Mouse (Mus musculus) Patski (cell line): ENCODE results near the gene Polr3b. TPM values are rescaled to one million over a fixed set of nuclear protein-coding genes. Genes with fewer than 3 reads are reported as not detected.
A peak's percentile ranks its signal among the peaks of the same experiment; 100 is the strongest.

Source experiments
- ATAC-seq: fragments of 100-300 bp; one replicate; pipeline ENCODE4 v1.8.0; 2021
- CTCF ChIA-PET: fragments of 350-600 bp; sonication (Branson Sonifier 250); formaldehyde crosslinking; loops from one replicate; lab custom pipeline; 2022; ENCODE audit warnings: inconsistent platforms; lab: Charles Lee
- POLR2A ChIA-PET: fragments of 350-600 bp; sonication (Branson Sonifier 250); formaldehyde crosslinking; loops from one replicate; lab custom pipeline; 2022; ENCODE audit warnings: antibody characterized with exemption, inconsistent platforms; lab: Charles Lee
- DNase-seq: peaks from one replicate; pipeline ENCODE4 v3.0.0-alpha.2; 2011; ENCODE audit warnings: low read depth, low spot score
- H3K27me3 ChIP-seq: fragments of 371-371 bp; one replicate; pipeline ENCODE4 v1.5.1; 2021
- CTCF ChIP-seq: fragments of 100-300 bp; IDR thresholded peaks from one replicate; pipeline ENCODE4 v1.5.1; 2021
- in situ Hi-C: fragments of 300-500 bp; cut with MboI; formaldehyde crosslinking; loops from 3 replicates; pipeline ENCODE4 v1.11.1; 2018; ENCODE audit warnings: low pct_unique_long_range_greater_than_20kb, mixed read lengths
- polyA plus RNA-seq: library from polyadenylated mRNA; unstranded; gene quantifications from one replicate; pipeline ENCODE4 v1.2.3, GENCODE M21; 2021

Polr3b gene
- polyA plus RNA-seq = 14.3 TPM

DNA sequence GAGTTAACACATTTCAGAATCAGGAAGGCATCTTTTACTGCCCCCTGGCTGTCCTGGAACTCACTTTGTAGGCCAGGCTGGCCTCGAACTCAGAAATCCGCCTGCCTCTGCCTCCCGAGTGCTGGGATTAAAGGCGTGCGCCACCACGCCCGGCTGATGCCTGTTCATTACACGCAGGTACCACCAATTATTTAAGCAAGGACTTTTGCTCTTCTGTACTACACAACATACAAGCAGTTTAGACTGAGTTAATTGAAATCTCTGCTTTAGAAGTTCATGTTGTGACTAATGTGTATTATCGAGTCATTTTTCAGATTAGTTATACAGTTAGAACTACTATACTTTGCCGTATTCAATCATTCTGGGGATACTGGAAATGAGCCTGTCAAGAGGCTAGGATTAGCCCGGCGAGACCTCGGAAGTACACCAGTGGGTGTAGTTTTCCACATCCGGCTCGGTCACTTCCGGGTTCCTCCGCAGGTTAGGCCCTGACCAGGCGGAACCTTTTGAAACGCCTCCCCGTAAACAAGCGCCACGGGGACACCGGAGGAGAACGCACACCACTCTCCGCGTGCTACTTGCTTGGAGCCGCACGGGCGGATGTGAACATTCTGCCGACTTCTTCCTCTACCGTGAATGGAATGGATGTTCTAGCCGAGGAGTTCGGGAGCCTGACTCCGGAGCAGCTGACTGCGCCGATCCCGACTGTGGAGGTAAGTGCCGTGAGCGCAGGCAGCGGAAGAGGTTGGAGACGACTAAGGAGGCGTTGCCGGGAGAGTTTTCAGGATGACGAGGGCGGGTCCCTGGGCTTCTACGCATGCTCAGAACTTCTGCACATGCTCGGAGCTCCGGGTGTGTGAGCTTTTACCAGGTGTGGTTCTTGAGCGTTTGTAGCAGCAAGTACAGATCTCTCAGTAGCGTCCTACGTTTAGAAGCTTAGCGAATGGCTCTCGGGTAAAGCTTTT is at the start of gene Polr3b:
TSS of gene Polr3b (plus strand) at position 467 of the 965 bp plus-strand sequence.
- ChIA-PET POLR2A (interaction anchor here (0.6 to 1.0 kb wide), 3 partner anchors 45 to 105 kb away, joined by 3 read pairs; no protein-coding TSS in a partner anchor), CTCF (interaction anchor here (1.1 kb wide), 1 partner anchor 108 kb away, joined by 3 read pairs; no protein-coding TSS in a partner anchor)
- peak; percentile 44 for TF ChIP-seq CTCF
- in situ Hi-C loops = no loop called here
- no peaks in the 10 kb centered on the region for H3K27me3 ChIP-seq
- ATAC-seq (peak; percentile 88), DNase-seq (peak; percentile 88)

- TF ChIP-seq CTCF = no peak
- H3K27me3 ChIP-seq = no peaks in the 10 kb centered on the region
- POLR2A ChIA-PET = no interaction called here
- ATAC-seq (no peak), DNase-seq (no peak)
- CTCF ChIA-PET = interaction anchor here (1.5 to 1.9 kb wide), 3 partner anchors 29 to 59 kb away, joined by 3 to 6 read pairs (median 5); no protein-coding TSS in a partner anchor
- in situ Hi-C loops = loop anchor here (5.0 kb wide), 1 partner anchor 42 kb away; the partner anchor contains the start of gene Ckap4
Measured at GRCm38 (mm10) chr10:84573671-84574420, 48.2 kb upstream of the Polr3b start.

DNA sequence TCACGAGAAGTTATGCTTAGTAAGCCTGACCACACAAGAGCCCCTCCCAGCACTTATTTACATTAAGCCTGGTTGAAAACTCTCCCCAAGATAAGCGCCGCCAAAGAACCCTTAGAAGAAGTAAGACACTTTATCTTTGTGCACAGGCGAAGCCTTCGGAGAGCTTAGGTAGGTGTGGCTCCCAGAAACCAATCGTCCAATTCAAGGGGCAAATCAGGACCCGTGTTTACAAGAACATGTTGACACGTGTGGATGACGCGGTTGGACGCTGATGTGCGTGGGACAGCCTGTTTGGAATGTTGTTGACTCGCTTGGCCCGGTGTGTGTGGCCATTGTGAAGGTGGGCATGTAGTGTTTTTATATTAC is 46.1 kb upstream of the Polr3b start:
- H3K27me3 ChIP-seq = no peaks in the 10 kb centered on the region
- peak; percentile 40 for ATAC-seq
- ChIA-PET POLR2A (no interaction called here), CTCF (interaction anchor here (1.9 kb wide), 1 partner anchor 62 kb away, joined by 5 read pairs; no protein-coding TSS in a partner anchor)
- no peak for DNase-seq
- in situ Hi-C loops = no loop called here
- TF ChIP-seq CTCF = no peak

- TF ChIP-seq CTCF = no peak
- CTCF ChIA-PET = no interaction called here
- in situ Hi-C loops = no loop called here
Measured at GRCm38 (mm10) chr10:84576395-84577070, 45.6 kb upstream of the Polr3b start, which contains the start of gene Tcp11l2. Gene Tcp11l2, plus strand, starts transcription at chr10:84576626.

DNA sequence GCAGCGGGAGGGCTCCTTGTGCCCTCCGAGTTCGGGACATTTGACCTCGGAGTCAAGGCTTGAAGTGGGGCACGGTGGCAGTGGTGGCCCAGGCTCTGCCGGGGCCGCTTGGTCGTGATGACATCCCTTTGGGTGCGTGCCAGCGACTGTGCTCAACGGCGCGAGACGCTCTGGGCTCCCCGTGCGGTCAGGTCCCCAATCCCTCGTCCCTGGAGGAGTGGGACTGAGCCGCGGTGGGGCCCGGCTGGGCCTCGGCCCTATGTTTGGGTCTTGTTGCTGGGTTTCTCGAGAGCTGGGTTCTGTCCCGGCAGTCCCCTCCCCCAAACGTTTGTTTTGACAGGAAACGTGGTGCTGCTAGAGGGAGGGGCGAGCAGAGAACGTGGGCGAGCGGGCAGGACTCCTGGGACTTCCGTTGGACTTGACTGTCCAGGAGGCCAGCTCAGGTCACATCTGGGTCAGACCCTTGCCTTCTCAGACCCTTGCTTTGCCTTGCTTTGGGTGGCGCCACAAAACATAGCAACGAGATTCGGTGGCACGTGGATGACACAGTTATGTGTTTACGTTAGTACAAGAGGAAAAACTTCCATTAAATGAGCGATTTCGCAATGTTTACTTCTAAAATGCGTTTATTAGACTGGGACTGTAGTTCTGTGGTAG is 44.9 kb upstream of the Polr3b start:
- ChIA-PET POLR2A (interaction anchor here (0.7 to 0.8 kb wide), 2 partner anchors 43 to 46 kb away, joined by 3 read pairs; no protein-coding TSS in a partner anchor), CTCF (no interaction called here)
- H3K27me3 ChIP-seq = no peaks in the 10 kb centered on the region
- in situ Hi-C loops = no loop called here
- DNase-seq (peak; percentile 20), ATAC-seq (peak; percentile 60)
- TF ChIP-seq CTCF = no peak

More at GRCm38 (mm10) chr10:84576395-84577070, 45.6 kb upstream of the Polr3b start, which contains the start of gene Tcp11l2:
- ATAC-seq (peak; percentile 92), DNase-seq (peak; percentile 69)
- POLR2A ChIA-PET = interaction anchor here (0.7 kb wide), 1 partner anchor 46 kb away, joined by 3 read pairs; no protein-coding TSS in a partner anchor
- H3K27me3 ChIP-seq = no peaks in the 10 kb centered on the region

DNA sequence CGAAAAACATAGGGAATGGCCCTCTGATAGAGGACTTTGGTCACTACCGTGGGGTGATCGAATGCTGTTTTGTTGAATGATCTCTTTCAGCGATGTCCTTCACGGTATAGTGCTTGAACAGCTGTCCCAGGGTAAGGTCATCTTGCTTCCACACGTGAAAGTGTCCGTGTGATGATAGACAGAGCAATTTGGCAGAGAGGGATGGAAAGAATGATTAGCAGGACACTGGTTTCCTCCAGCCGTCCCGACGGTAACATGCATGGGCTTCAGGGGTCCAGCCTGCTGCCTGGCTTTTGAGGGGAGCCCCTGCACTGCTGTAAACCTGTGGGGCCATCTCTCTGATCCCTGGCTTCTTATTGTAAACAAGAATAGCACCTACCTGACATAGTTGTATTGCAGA is 43.4 kb upstream of the Polr3b start:
- in situ Hi-C loops = no loop called here
- ATAC-seq (no peak), DNase-seq (no peak)
- ChIA-PET POLR2A (no interaction called here), CTCF (no interaction called here)
- H3K27me3 ChIP-seq = no peaks in the 10 kb centered on the region
- no peak for TF ChIP-seq CTCF

DNA sequence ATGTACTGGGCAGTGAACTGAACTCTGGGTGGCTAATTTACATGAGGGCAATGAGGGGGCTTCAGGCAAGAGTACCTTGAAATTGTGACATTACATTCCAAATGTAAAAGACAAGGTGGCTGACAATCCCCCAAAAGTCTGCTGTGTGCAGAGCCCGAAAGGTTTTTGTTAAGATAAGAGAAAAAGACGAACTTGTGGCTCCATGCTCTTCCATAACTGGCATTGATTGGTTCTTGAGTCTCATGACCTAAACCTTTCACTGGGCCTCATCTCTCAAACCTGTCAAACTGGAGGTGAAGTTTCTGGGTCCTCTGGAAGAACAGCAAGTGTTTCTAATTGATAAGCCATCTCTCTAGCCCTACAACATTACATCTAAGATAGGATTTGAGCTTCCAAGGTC is 42.6 kb upstream of the Polr3b start:
- CTCF ChIA-PET = no interaction called here
- DNase-seq = no peak
- ATAC-seq = no peak
- in situ Hi-C loops = no loop called here
- POLR2A ChIA-PET = no interaction called here
- H3K27me3 ChIP-seq = no peaks in the 10 kb centered on the region
- TF ChIP-seq CTCF = no peak

GRCm38 (mm10) chr10:84581191-84581590 is 40.9 kb upstream of the Polr3b start:
- ATAC-seq (no peak), DNase-seq (no peak)
- in situ Hi-C loops = no loop called here
- TF ChIP-seq CTCF = no peak
- H3K27me3 ChIP-seq = no peaks in the 10 kb centered on the region
- CTCF ChIA-PET = no interaction called here
- POLR2A ChIA-PET = no interaction called here

DNA sequence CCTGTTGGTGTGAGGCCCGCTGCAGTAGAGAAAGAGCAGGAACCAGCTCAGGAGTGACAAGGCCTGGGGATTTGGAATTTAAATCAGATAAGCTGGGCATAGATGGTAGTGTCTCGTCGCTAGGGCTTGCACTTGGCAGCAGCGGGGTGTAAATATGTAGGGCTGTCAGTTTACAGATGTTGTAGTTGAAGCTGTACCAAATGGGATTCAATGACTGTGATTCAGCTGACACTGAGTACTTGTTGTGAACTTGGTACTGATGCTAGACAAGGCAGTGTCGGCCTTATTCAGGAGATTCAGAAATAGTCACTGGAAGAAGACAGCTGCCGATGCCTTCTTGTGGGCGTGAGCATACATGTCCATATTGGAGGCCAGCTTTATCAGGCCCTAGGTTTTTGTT is 39.9 kb upstream of the Polr3b start:
- ChIA-PET CTCF (interaction anchor here (0.9 kb wide), 1 partner anchor 9 kb away, joined by 3 read pairs; no protein-coding TSS in a partner anchor), POLR2A (no interaction called here)
- no peak for ATAC-seq
- no peak for TF ChIP-seq CTCF
- DNase-seq = no peak
- H3K27me3 ChIP-seq = no peaks in the 10 kb centered on the region
- in situ Hi-C loops = no loop called here
